In genomic region chr9:94386190-94386589, GRCm38 (mm10) we compare ENCODE assay signal across 18 mouse cellular contexts.
DNase-seq lines count a peak whose midpoint lies in the region; ATAC-seq and TF ChIP-seq lines count a peak whose summit lies in the region.
"Had no signal": no experiment of that assay in that cellular context is flagged by ENCODE, and none has a peak within 500 bp of the region (broad histone marks: within the 10 kb centered on the region; RNA-seq: fewer than 3 reads in every experiment).

No protein-coding gene starts in this region.

- TF ChIP-seq EP300 in liver, postnatal 0 days (IDR thresholded peaks at IDR 0.05; ENCODE audit: low read depth): no peak

- no peaks in the 10 kb centered on the region for H3K4me1 ChIP-seq in liver, embryonic 12.5 days
- no peaks in the 10 kb centered on the region for H3K4me1 ChIP-seq in liver, embryonic 15.5 days (replicated peaks)
- H3K4me1 ChIP-seq in liver, postnatal 0 days (ENCODE audit: insufficient read depth): no peaks in the 10 kb centered on the region
- H3K4me1 ChIP-seq in midbrain, embryonic 14.5 days (ENCODE audit: control insufficient read depth, insufficient read depth, low read length): no peaks in the 10 kb centered on the region
- H3K4me1 ChIP-seq: embryonic facial prominence, embryonic 10.5 days; embryonic facial prominence, embryonic 12.5 days; forebrain, embryonic 13.5 days; forebrain, embryonic 15.5 days had no signal

- 0 out of 2 replicates have a peak, but pooled peaks have one; percentile 30 for ATAC-seq in liver, embryonic 12.5 days
- ATAC-seq in liver, embryonic 15.5 days (ENCODE audit: insufficient read depth): 0 out of 2 replicates have a peak, but pooled peaks have one; percentile 18
- ATAC-seq in liver, postnatal 0 days: peak; percentile 62; the same call in 1 of the 2 replicates
- no peak for ATAC-seq in midbrain, embryonic 14.5 days (ENCODE audit: low FRiP score, low TSS enrichment)
- ATAC-seq: forebrain, embryonic 13.5 days; forebrain, embryonic 15.5 days had no signal

- DNase-seq in liver: no peak
- DNase-seq in liver, postnatal 0 days: no peak
- no peak for DNase-seq in yolk sac, embryonic 10.5 days (ENCODE audit: low spot score)
- DNase-seq in midbrain, embryonic 14.5 days: no peak
- DNase-seq: adrenal gland, adult 2 months; adrenal gland, postnatal 10 days; adrenal gland, postnatal 25 days; cerebellum, adult 11 months; cerebellum, adult 18-20 months; cerebellum, adult 8-10 months; cerebellum, adult 9-11 months; cerebellum, postnatal 25 days had no signal

- no peaks in the 10 kb centered on the region for H3K27me3 ChIP-seq in liver, embryonic 12.5 days (replicated peaks)
- H3K27me3 ChIP-seq in liver, embryonic 15.5 days: no peaks in the 10 kb centered on the region
- no peaks in the 10 kb centered on the region for H3K27me3 ChIP-seq in liver, postnatal 0 days (ENCODE audit: insufficient read depth, low read length)
- no peaks in the 10 kb centered on the region for H3K27me3 ChIP-seq in midbrain, embryonic 14.5 days (ENCODE audit: control insufficient read depth, insufficient read depth, low read length)
- H3K27me3 ChIP-seq: embryonic facial prominence, embryonic 12.5 days; forebrain, embryonic 13.5 days; forebrain, embryonic 15.5 days had no signal

- no peaks in the 10 kb centered on the region for H3K36me3 ChIP-seq in liver, embryonic 12.5 days
- H3K36me3 ChIP-seq in liver, embryonic 15.5 days (replicated peaks): no peaks in the 10 kb centered on the region
- no peaks in the 10 kb centered on the region for H3K36me3 ChIP-seq in liver, postnatal 0 days (replicated peaks; ENCODE audit: insufficient read depth, low read length)
- no peaks in the 10 kb centered on the region for H3K36me3 ChIP-seq in midbrain, embryonic 14.5 days (ENCODE audit: control insufficient read depth, insufficient read depth, low read length)
- H3K36me3 ChIP-seq: embryonic facial prominence, embryonic 10.5 days; embryonic facial prominence, embryonic 12.5 days; forebrain, embryonic 15.5 days had no signal

- H3K27ac ChIP-seq in liver, embryonic 12.5 days: no peak overlapping the region
- no peak overlapping the region for H3K27ac ChIP-seq in liver, embryonic 15.5 days (replicated peaks)
- H3K27ac ChIP-seq in liver, postnatal 0 days (ENCODE audit: low read depth): no peak overlapping the region
- H3K27ac ChIP-seq in midbrain, embryonic 14.5 days (replicated peaks; ENCODE audit: low read depth, low read length): no peak overlapping the region
- H3K27ac ChIP-seq: embryonic facial prominence, embryonic 10.5 days; embryonic facial prominence, embryonic 12.5 days; forebrain, embryonic 13.5 days; forebrain, embryonic 15.5 days had no signal

- H3K4me2 ChIP-seq in liver, embryonic 12.5 days: no peak overlapping the region
- H3K4me2 ChIP-seq in liver, embryonic 15.5 days: no peak overlapping the region
- H3K4me2 ChIP-seq in liver, postnatal 0 days (ENCODE audit: low read depth, low read length): no peak overlapping the region
- no peak overlapping the region for H3K4me2 ChIP-seq in midbrain, embryonic 14.5 days (ENCODE audit: low read length)
- H3K4me2 ChIP-seq: embryonic facial prominence, embryonic 12.5 days; forebrain, embryonic 13.5 days; forebrain, embryonic 15.5 days had no signal

- no peak for TF ChIP-seq CTCF in liver, postnatal 0 days (IDR thresholded peaks at IDR 0.05; ENCODE audit: low read depth)

- no peak overlapping the region for H3K4me3 ChIP-seq in liver, embryonic 12.5 days
- H3K4me3 ChIP-seq in liver, embryonic 15.5 days (replicated peaks): no peak overlapping the region
- H3K4me3 ChIP-seq in liver, postnatal 0 days (ENCODE audit: low read depth, low read length): no peak overlapping the region
- H3K4me3 ChIP-seq in midbrain, embryonic 14.5 days (replicated peaks; ENCODE audit: low read depth, low read length): no peak overlapping the region
- H3K4me3 ChIP-seq: embryonic facial prominence, embryonic 10.5 days; embryonic facial prominence, embryonic 12.5 days; forebrain, embryonic 13.5 days; forebrain, embryonic 15.5 days had no signal

- H3K9me3 ChIP-seq in liver, embryonic 12.5 days (replicated peaks): no peaks in the 10 kb centered on the region
- H3K9me3 ChIP-seq in liver, embryonic 15.5 days (replicated peaks): no peaks in the 10 kb centered on the region
- H3K9me3 ChIP-seq in liver, postnatal 0 days (ENCODE audit: low read length): no peaks in the 10 kb centered on the region
- no peaks in the 10 kb centered on the region for H3K9me3 ChIP-seq in midbrain, embryonic 14.5 days (ENCODE audit: control insufficient read depth, low read length)
- H3K9me3 ChIP-seq: embryonic facial prominence, embryonic 10.5 days; embryonic facial prominence, embryonic 12.5 days; forebrain, embryonic 13.5 days; forebrain, embryonic 15.5 days had no signal

- H3K9ac ChIP-seq in liver, embryonic 12.5 days: no peak overlapping the region
- H3K9ac ChIP-seq in liver, embryonic 15.5 days: no peak overlapping the region
- no peak overlapping the region for H3K9ac ChIP-seq in liver, postnatal 0 days (replicated peaks)
- H3K9ac ChIP-seq in midbrain, embryonic 14.5 days (replicated peaks; ENCODE audit: low read length): no peak overlapping the region
- H3K9ac ChIP-seq: embryonic facial prominence, embryonic 12.5 days; forebrain, embryonic 13.5 days; forebrain, embryonic 15.5 days had no signal
